Mouse (Mus musculus) cerebellum, postnatal 10 days (tissue): Measurements from ENCODE around the gene Rph3al.
A peak's percentile ranks its signal among the peaks of the same experiment; 100 is the strongest.

Experiments
- DNase-seq, 2 experiments: peaks; one replicate each; pipeline ENCODE4 v3.0.0; 2021; ENCODE audit warnings: mixed read lengths in 2 of 2

Gene Rph3al

DNA sequence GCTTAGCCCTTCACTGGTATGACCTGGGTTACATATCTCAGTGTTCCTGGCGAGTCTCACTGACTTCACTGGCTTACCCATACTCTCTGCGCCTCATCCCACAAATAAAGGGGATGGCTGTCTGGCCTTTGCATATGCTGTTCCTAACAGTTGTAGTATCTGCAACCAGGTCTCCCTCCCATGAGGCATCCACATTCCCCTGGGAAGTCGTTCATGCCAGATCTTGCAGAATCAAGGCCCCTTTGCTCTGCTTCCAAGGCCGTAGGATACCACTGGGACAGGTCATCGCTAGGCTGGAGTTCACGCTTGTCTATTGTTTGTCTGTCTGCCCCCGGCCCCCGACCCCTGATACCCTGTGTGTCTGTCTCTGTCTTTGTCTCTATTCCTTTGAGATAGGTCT, 78.8 kb downstream of the Rph3al start:
- no peak for DNase-seq

DNA sequence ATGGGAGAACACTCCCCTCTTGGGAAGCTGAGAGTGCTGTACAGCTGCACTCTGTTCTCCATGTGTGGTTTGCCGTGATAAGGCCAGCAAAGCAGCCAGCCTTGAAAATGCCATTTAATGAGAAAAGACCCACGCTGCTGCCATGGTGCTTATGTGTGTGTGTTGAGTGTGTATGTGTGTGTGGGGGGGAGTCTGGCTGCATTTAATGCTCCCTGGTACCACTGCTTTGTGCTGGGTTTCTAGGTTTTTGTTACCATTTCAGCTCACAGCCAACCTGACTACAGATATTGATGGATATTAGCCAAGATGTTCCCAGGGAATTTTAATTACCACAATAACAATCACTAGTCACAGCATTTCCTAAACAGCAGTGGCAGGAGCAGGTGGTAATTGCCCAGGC, 79.3 kb downstream of the Rph3al start:
- DNase-seq, result no peak

DNA sequence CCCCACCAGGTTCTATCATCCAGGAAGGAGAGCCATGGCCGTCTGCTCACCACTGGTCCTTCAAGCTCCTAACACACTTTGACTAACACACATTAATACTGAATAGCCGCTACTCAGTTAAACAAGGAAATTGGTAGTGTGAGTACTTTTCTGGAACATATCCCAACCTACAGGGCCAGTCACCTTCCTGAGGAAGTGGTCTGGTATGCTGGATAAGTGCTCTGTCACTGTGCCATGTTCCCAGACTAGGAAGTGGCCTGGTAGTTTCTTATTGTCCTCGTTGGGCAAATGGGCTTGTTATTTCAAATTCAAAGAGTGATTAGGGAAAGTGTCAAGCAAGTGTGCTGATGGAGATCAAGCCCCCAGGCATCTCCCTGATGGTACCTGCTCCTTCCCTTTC, 80.4 kb downstream of the Rph3al start:
- DNase-seq, result no peak

DNA sequence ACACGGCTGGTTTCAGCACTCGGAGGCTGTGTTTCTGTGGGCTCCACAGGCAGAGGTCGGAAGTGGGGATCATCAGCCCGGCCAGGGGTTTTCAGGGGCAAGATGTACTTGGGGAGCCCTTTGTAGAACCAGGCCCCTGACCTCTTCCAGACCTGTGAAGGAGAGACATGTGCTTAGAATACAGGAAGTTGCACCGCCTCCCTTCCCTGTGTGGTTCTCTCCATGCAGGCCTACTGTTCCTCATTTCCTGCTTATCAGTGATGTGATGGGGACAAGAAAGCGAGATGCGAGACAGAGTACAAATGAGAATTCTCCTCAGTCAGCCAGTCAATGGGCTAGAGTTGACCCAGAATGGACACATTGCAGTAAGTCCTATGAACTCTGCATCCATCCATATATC, 83.9 kb downstream of the Rph3al start:
- no peak for DNase-seq

DNA sequence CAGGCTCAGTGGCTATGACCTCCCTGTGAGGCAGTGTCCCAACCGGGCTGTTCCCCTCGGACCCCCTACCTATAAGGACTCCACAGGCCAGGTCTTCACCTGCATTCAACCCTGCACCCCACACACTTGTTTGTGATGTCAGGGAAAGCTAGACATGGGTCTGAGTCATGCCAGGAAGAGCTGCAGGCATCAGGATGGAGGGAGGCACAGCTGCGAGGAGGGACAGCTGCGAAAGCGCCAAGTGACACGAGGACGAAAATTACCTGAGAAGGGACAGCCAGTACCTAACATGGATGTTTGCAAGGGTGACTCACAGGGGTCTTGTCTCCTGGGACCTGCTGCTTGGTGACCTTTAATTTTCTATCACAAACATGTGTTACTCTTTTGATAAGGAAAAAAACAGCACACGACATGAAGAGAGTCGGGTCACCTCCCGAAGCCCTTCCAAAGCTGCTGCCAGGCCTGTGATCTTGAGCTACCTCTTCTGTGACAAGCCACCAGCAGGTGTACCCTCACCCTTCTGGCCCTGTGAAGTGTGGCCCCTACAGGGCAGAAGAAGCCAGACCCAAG, 85.1 kb downstream of the Rph3al start:
- peak in 1 of 2 experiments; percentile 10 for DNase-seq

DNA sequence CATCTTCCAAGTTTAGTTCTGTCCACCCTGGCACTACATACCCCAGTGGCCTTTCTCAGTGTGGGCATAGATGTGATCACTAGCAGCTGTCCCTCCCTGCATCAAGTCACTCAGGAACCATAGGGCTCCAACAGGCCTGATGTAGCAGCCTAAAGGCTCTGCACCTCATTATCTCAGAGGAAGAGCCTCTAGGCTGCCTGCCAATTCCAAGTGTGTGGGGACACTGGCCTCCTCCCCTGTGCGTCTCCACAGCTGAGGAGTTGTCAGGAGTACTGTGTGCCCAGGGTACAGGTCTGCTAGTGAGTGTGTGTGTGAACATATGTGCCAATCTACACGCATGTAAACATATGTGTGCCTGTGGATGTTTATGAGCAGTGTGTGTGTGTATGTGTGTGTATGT, 85.7 kb downstream of the Rph3al start:
- DNase-seq, result peak; percentile 39 to 48

DNA sequence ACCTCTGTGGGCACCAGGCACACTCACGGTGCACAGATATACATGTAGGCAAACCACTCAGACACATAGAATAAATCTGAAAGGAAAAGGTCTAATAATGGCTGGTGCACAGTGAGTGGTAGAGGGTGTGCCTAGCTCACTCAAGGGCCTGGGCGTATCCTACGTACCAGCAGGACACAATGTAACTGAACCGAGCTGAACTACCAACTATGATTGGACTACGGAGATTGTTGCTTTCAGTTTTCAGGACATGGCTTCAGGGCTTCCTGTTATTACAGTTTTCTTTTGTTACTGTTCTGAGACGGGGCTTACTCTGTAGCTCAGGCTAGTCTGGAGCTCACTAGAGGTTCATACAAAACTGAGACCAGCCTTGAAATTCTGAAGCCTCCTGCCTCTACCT, 88.7 kb downstream of the Rph3al start:
- no peak for DNase-seq

DNA sequence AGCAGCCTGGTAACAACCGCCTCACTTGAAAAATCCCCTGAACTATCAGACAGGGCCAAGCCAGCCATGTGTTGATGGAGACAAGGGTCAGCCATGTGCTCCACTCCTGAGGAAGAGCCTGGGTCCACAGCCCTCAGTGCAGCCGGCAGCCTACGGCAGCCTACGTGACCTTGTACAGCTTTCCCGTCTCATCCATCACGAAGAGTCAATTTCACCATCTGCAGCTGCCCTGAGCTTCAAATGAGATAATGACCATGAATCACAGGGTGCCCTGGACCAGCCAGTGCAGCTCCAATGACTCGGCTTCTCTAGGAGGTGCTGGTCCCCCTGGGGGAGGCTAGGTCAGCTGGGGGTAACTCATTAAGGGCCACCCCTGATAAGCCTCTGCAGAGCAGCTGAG, 91.6 kb downstream of the Rph3al start:
- peak in 1 of 2 experiments; percentile 6 for DNase-seq

DNA sequence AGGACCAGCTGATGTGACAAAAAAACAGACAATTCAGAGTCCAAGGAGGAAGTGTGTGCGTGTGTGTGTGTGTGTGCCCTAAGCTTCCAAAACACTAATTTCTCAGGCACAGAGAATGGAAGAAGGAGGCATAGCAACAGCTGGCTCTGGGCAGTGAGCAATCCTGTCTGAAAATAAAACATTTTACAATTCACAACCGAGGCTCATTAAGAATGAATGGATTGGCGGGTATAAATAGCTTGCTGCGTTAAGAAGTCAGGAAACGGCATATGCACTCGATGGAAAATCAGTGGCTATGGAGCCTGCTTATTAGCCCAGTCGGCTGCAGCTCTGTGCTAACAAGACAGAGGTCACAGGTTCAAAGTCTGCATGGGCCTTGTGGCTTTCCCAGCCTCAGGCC, 92.6 kb downstream of the Rph3al start:
- no peak for DNase-seq

DNA sequence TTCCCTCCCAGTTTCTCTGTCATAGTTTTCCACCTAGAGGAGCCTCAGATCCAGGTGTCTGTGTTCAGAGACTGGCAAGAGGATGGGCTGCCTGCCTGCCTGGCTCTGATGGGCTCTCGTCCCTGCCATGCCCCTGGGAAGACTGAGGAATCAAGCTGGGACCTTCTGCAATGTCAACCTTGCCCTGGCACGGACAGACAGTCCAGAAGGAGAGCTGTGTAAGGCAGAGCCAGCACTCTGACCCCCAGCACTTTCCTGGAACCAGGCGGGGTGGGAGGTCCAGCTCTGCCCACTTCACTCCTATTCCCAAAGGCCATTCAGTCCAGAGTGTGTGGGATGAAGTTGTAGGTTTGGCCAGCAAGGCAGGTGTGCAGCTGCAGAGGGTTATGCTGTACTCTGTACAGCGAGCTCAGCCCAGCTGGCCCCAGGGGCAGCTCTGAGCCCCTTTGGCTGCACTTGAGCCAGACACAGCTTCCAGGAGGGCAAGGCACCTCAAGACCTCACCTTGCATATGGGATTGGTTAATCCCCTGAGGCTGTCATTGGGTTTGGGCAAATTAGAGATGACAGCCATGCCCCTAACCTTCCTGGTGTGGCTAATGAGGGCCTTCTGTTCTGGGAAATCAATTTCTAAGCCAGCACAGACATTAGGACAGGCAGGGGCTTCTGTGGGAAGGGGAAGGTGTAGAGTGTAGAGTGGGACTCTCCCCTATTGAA, 95.2 kb downstream of the Rph3al start:
- peak; percentile 75 to 85 for DNase-seq

DNA sequence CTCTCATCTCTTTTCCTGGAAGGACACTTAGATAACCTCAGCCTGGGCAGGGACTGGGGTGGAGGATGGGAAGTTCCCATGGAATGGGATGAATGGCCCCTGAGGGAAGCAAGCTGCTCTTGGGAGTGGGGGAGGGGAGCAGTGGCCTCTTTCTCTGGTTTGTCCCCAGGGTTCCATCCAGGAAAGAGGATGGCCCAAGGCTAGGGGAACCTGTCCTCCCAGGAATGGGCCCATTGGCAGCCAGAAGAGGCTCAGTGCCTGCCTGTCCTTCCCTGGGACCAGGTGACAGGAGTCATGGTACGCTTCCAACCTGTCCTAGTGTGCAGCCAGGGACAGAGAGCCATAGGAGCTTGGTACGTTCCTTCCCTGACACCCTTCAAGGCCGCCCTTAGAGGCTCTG, 96.7 kb downstream of the Rph3al start:
- DNase-seq, result peak; percentile 48 to 54

DNA sequence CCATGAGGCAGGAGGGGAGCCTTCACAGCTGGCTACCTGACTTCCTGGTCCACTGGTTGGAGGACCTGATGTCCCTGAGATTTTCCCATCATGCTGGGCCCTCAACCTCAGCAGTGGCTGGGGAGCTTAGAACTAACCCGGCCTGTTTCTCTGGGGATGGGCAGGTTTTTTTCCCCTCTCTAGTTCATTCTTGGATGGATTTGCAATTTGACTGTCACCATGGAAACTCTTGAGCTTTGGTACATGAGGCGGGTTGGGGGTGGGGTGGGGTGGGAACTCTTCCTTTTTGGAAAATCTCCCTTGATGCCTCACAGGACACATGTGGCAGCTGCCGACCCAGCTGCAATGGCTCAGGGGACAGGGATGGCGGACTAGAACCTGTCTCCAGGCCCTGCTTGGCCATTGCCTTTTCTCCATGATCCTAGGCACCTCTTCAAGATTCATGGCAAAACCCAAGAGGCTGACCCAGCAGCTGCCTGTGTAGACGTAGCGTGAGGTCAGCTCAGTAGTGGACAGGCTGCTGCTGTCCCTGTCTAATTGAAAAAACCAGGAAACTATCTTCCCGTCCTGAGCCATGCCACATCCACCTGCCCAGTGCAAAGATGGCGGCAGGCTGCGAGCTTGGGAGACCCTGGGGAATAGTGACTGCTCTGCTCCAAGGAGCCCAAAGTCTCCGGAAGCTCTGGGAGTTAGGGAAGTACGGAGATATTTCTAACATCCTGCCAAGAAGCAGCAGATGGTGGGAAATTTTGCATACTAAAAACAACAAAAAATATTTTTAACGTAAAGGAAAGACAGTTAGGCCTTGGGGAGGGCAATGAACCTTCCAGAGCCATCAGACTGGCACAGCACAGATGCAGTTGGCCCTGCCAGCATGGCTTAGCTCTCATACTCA, 98.4 kb downstream of the Rph3al start:
- DNase-seq, result no peak

DNA sequence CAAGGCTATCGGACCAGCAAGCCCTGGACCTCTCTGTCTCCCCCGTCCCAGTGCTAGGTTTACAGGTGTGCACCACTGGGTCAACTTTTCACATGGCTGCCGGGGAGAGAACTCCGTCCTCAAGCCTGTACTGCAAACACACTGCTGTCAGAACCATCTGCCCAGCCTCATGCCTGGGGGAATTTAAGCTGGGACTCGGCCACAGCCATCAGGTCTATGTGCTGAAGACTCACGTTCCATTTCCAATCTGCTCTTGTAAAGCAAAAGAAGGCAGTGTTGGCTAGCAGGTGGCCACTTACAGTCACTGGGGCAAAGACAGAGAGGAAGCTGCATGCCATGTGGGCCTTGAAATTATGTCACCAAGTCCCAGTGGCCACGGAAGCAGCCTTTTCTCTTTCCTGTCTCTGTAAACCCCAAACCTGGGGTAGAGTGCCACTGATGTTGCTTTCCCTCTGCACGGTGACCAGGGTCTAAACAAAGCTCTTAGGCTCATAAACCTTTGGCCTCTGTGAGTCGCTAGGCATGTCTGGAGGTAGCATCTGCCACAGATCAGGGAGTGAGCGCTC, 99.3 kb downstream of the Rph3al start:
- DNase-seq, result peak; percentile 62 to 71

DNA sequence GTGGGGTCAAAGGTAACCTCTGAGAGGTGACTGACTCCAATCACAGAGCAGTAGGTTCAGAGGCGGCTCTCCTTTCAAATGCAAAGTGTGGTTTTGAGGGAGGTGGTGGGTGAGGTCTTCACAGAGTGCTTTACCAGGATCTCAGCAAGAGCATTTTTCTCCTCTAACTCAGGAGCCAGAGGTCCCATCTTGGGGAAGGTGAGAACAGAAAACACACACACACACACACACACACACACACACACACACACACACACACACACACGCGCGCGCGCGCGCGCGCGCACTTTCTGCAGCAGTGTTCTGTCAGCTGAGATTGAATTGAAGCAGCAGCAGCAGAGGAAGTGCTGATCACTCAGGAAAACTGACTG, 102.0 kb downstream of the Rph3al start:
- no peak for DNase-seq

DNA sequence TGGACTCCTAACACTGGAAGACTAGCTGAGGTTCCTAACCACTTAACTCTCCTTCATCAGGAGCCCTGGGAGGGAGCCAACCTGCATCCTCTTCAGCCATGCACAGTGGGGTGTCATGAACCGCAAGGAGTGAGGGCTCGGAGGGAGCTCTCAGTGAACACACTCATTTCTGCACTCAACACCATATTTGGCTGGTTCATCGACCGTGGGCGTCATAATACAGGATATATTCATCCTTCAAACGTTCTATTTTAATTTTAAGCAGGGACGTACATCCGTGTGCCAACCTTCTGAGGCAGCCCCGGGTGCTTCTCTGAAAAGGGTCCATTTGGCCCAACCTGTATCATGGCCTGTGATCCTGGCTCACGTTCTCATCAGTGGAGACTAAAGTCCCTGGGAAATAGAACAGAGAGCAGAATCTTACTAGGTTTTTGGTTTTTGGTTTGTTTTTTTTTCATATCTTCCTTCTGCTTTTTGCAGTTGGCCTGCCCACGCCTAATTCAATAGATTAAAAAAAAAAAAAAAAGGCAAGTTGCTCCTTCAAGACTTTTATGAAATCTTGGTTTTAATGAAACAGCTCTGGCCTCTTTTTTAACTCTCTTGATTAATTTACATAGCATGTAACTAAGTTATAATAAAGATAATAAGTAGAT, 102.5 kb downstream of the Rph3al start:
- DNase-seq, result no peak

DNA sequence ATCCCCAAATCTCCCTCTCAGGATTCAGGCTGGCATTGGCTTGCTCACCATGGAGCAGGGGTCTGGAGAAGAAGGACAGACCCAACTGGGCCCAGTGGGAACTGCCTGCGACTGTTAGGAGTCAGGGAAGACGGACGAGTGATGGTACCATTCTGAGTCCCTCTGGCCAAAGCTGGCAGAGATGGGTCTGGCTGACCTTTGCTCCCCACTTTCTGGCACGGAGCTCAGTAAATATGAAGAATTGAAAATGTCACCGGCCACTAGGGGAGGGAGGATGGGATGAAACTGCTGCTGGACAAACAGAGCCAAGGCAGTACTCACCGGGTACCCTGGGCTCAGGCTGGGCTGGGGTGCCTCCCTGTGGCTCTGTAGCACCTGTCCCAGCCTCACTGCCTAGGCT, 105.1 kb downstream of the Rph3al start:
- DNase-seq, result no peak

DNA sequence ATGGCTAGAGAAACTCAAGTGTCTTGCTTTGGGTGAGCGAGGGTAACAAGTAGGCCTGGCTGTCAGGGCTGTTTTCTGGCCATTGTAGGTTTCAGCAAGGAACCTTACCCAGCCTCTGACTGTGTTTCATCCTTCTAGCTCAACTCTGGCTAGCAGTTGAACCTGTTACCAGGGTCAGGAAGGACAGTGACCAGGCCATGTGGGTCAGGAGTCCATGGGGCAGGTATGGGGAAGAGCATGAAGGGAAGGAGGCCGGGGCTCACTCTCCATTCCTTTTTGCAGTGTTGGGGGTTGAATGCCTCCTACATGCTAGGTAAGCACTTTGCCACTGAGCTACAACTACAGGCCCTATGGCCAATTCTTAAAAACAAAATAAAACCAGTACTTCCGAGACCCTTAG, 107.8 kb downstream of the Rph3al start:
- no peak for DNase-seq

DNA sequence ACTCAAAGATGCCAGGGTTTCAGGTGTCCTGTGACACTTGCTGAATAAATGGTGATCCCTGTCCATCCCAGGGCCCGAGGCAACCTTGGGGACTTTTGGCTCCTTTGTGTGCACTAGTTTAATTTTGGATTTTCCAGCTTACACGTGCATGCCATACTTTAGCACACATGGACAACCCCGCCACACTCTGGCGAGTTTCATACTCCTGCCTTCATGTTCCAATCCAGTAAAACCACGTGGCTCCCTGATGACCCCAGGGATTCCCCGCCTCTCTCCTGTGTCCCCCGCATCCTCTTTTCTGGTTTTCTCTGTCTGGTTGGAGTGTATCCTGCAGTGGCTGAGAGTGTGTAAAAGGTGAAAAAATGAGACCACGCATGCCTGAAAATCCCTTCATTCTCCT, 110.8 kb downstream of the Rph3al start:
- no peak for DNase-seq

DNA sequence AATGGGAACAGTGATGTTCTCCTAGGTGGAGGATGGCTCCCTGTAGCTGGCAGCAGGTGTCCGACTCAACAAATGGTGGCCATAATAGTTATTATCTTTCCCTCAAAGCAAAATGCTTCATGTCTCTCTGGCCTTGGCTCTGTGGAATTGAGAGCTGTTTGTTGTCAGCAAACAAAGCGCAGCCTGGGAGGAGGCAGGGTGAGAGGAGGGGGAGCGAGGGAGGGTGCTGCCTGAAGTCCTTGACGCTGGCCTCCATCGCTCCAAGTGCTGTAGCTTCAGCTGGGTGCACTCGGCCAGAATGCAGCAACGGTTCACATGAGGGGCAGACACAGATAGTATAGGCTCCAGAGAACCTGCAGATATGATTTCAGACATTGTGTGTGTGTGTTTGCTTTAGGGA, 114.7 kb downstream of the Rph3al start:
- DNase-seq, result no peak

DNA sequence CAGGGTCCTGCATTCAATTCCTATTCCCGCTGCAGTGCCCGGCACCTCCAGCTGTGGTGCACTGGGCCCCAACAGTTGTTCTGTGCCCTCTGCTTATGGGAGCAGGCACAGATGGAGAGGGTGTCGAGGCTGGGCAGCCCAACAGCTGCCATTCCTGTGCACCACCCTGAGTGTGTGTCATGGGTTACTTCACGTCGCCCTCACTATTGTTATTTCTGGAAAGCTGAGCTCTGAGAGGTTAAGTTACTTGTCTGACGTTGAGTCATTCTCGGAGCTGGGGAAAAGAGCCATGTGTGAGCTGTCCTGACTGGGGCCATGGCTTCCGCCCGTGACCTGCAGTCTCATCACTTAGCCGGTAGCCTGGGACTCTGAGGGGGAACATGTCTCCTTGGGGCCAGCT, 125.1 kb downstream of the Rph3al start:
- DNase-seq, result no peak

DNA sequence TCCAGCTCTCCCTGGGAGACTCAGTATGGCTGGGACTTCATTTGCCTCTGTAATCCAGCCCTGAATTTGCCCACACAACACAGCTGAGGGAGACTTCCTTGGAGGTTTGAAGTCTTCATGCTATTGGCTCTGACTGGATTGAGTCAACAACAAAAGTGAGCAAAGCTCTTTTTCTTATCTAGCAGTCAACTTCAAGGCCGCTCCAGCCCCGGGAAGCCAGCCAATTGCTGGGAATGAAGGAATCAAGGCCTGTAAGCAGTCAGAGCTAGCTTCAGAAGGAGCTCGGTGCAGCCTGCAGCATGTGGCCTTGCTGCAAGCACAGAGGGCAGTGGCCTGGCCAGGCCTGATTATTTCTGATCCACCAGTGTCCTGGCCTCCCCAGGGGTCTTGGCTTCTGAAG, 126.3 kb downstream of the Rph3al start:
- DNase-seq, result peak; percentile 66 to 76

DNA sequence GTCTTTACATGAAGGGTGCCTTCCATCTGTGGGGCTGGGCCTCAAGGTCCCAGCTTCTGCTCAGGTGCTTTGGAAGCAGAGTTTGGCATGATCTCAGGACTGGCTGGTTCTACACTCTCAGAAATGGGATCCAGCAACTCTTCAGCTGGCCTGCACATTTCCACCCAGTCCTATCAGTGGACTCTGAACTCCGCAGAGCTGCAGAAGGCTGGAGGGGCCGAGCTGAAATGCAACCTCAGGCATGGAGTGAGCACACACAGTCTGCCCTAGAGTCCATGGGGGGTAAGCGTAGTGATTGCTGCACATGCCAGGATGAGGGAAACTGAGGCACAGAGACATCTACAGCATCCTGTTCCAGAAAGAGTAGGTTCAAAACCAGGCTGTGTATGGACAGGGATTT, 127.7 kb downstream of the Rph3al start:
- no peak for DNase-seq

DNA sequence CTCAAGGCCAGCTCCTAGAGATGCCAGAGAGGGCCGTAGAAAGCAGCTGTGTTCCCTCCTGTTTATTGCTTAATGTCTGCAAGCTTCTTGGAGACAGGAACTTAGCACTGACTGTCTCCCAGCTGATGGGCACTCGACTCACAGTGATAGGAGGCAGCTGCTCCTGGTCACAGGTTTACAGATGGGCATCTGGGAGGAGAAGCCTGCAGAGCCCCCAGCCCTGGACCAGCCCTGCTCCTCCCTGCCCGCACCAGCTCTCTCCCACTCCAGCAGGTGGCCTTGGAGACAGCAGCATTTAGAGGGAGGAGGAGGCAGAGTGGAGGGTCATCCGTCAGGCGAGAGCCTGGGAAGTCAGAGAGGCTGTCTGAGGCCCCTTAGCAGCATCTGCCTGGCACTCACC, 130.7 kb downstream of the Rph3al start:
- no peak for DNase-seq
